Mouse (Mus musculus) erythroblast, embryonic 14.5 days (primary cell): Measurements from ENCODE around the gene Mptx2. TPM values are rescaled to one million over a fixed set of nuclear protein-coding genes. Genes with fewer than 3 reads are reported as not detected.
"Not testable (repeated sequence)": the region's sequence is repeated elsewhere in the genome, so short reads cannot be mapped to it uniquely, and the experiment has no call there.

Experiments used
- H3K27me3 ChIP-seq: 2 replicates; pipeline ENCODE4 v1.6.1; 2012; ENCODE audit warnings: inconsistent platforms; ENCODE audit not compliant: control insufficient read depth
- H3K36me3 ChIP-seq: 2 replicates; pipeline ENCODE4 v1.6.1; 2012; ENCODE audit warnings: mild to moderate bottlenecking, inconsistent platforms; ENCODE audit not compliant: control insufficient read depth
- H3K4me1 ChIP-seq: 2 replicates; pipeline ENCODE4 v1.6.1; 2012; ENCODE audit warnings: inconsistent platforms; ENCODE audit not compliant: control insufficient read depth
- H3K4me3 ChIP-seq: replicated peaks from 2 replicates; pipeline ENCODE3; 2012; ENCODE audit warnings: moderate library complexity, mild to moderate bottlenecking, inconsistent platforms
- H3K9me3 ChIP-seq: 2 replicates; pipeline ENCODE4 v1.6.1; 2012; ENCODE audit warnings: low read length, inconsistent platforms, mixed read lengths; ENCODE audit not compliant: control insufficient read depth
- GATA1 ChIP-seq: IDR thresholded peaks from 2 replicates; pipeline ENCODE4 v1.6.1; 2012; ENCODE audit warnings: low read length, inconsistent platforms, mixed read lengths
- TAL1 ChIP-seq: IDR thresholded peaks from 3 replicates; pipeline ENCODE4 v1.6.1; 2012; ENCODE audit warnings: low read length, inconsistent platforms, mixed read lengths
- polyA plus RNA-seq: library from polyadenylated mRNA; stranded (reverse); fragments of >175 nt; gene quantifications from 2 replicates; pipeline ENCODE4 v1.2.3, GENCODE M21; 2012

Mptx2 gene
- polyA plus RNA-seq, 1 experiment: not detected

DNA sequence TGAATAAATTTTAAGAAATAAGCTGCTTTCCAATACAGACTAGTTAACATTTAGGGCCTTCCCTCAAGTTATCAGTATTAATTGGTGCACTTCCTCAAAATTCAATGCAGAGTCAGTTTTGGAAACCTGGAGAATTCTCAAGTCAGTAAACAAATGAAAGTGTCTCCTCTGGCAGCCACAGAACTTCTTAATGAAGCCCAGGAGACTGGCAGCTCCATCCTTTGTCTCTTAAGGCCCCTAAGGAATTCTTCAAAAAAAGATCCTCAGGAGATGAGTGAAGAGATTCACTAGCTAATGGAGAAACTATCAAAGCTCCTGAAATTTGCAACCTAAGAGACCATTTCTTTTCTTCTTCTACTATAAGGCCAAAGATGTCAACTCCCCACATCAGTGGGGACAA, 11.9 kb downstream of the Mptx2 start, which contains the start of gene Olfr418:
Olfr418 (plus strand) TSS at position 301 of the 400 bp plus-strand sequence.
- no peak for TF ChIP-seq TAL1
- TF ChIP-seq GATA1: no peak
- Histone ChIP-seq H3K4me1 (no peaks in the 10 kb centered on the region), H3K36me3 (no peaks in the 10 kb centered on the region), H3K9me3 (no peaks in the 10 kb centered on the region), H3K4me3 (no peak within 1 kb of the TSS), H3K27me3 (no peaks in the 10 kb centered on the region)

DNA sequence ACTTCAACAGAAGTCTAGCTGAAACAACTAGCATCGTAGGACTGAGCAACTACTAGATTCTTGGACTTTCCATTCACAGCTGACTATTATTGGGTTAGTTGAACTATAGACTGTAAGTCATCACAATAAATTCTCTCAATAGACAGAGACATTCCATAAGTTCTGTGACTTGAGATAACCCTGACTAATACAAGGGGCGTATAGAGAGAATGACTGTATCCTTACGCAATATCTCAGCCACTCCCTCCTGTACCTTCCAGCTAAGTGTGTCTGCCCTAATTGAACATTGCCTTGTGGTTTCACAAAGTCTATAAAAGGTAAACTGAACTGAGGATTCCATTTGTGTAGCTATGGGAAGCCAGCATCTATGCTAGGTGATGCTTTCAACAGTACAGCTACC, 27.7 kb downstream of the Mptx2 start:
- TF ChIP-seq TAL1 (no peak), GATA1 (no peak)
- Histone ChIP-seq H3K27me3 (no peaks in the 10 kb centered on the region), H3K9me3 (no peaks in the 10 kb centered on the region; the same call in 1 of the 2 replicates), H3K4me3 (no peak overlapping the region), H3K4me1 (no peaks in the 10 kb centered on the region), H3K36me3 (no peaks in the 10 kb centered on the region)

DNA sequence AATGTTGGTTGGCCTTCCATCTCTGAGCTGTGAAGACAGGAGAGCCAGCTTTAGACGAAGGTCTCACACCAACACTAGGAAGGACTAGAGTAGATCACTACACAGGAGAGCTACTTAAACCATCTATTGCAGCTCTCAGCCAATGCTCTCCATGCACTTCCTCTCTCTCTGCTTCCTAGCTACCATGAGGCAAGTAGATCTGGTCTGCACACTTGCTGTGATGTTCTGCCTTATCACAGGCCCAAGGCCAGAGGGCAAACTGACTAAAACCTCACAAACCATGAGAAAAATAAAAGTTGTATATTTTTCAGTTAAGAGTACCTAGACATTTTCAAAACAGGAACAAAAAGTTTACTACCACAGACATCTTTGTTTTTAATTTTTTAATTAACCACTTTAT, 40.6 kb downstream of the Mptx2 start:
- H3K36me3 ChIP-seq, H3K9me3 ChIP-seq, H3K4me3 ChIP-seq, H3K27me3 ChIP-seq, H3K4me1 ChIP-seq: not testable (repeated sequence)

DNA sequence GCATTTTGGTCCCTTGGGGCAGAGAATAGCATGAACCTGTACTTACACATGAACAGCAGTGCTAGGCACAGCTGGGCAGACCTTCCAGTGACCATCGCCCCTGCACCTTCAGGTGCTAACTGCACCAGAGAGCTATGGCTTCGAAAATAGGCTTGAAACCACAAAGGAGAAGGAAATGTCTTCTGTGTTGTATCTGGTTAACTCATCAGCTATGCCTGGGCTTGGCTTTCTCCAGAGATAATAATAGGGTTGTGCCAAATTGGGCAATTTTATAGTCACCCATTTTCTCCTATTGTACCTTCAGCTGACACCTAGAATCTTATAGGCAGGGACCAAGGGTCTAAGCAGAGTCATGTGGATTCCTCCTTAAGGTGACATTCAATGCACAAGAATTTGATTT, 50.5 kb downstream of the Mptx2 start, which contains the start of gene Fcer1a:
Fcer1a (minus strand) TSS at position 134 of the 400 bp plus-strand sequence.
- no peak within 1 kb of the TSS for H3K4me3 ChIP-seq
- no peaks in the 10 kb centered on the region for H3K9me3 ChIP-seq
- TF ChIP-seq GATA1: no peak
- TF ChIP-seq TAL1: no peak
- no peaks in the 10 kb centered on the region for H3K27me3 ChIP-seq
- no peaks in the 10 kb centered on the region for H3K4me1 ChIP-seq
- H3K36me3 ChIP-seq: no peaks in the 10 kb centered on the region

Other genes with a start within 250 kb of the Mptx2 start
- not detected in 2 replicates for gene Olfr1408, start 140.4 kb downstream of the Mptx2 start, polyA plus RNA-seq
- not detected in 2 replicates for gene Olfr1406, start 87.1 kb downstream of the Mptx2 start, polyA plus RNA-seq
- gene Olfr218, start 80.0 kb downstream of the Mptx2 start, polyA plus RNA-seq: not detected in 2 replicates
- not detected in 2 replicates for gene Olfr1404, start 65.4 kb downstream of the Mptx2 start, polyA plus RNA-seq
- not detected in 2 replicates for gene Fcer1a, start 50.6 kb downstream of the Mptx2 start, polyA plus RNA-seq
- gene Olfr418, start 11.8 kb downstream of the Mptx2 start, polyA plus RNA-seq: not detected in 2 replicates
- 1.0 and 1.7 TPM in 2 replicates for gene Ackr1, start 56.0 kb upstream of the Mptx2 start, polyA plus RNA-seq
- gene Aim2, start 73.1 kb upstream of the Mptx2 start, polyA plus RNA-seq: 0.06 TPM in 2 replicates
- 0.01 and 0.05 TPM in 2 replicates for gene Cadm3, start 89.9 kb upstream of the Mptx2 start, polyA plus RNA-seq
- 0.12 TPM in 1 of 2 replicates, not detected in the other for gene Ifi206, start 213.3 kb upstream of the Mptx2 start, polyA plus RNA-seq